Mouse (Mus musculus) heart, embryonic 15.5 days (tissue): ENCODE results near the gene Bcl2l14. TPM values are rescaled to one million over a fixed set of nuclear protein-coding genes. Genes with fewer than 3 reads are reported as not detected.

Source experiments
- ATAC-seq: fragments of 200-750 bp; cut with Nextera tagmentation; replicated peaks from 2 replicates; pipeline ENCODE4 v1.8.0; 2017; ENCODE audit warnings: low read depth, moderate TSS enrichment; ENCODE audit not compliant: insufficient number of reproducible peaks, insufficient read depth, low FRiP score
- H3K27ac ChIP-seq: fragments of 300-500 bp; sonication (generic); 2 replicates; pipeline ENCODE4 v1.5.1; 2015; ENCODE audit warnings: mild to moderate bottlenecking, inconsistent platforms
- H3K27me3 ChIP-seq: fragments of 300-500 bp; sonication (generic); 2 replicates; pipeline ENCODE4 v1.6.1; 2015; ENCODE audit warnings: inconsistent platforms
- H3K36me3 ChIP-seq: fragments of 300-500 bp; sonication (generic); 2 replicates; pipeline ENCODE4 v1.6.1; 2015; ENCODE audit warnings: mild to moderate bottlenecking, inconsistent platforms
- H3K4me1 ChIP-seq: fragments of 300-500 bp; sonication (generic); replicated peaks from 2 replicates; pipeline ENCODE4 v1.6.1; 2015; ENCODE audit warnings: inconsistent platforms
- H3K4me2 ChIP-seq: fragments of 300-500 bp; sonication (generic); 2 replicates; pipeline ENCODE4 v1.6.1; 2015; ENCODE audit warnings: inconsistent platforms, mild to moderate bottlenecking, moderate library complexity
- H3K4me3 ChIP-seq: fragments of 300-500 bp; sonication (generic); 2 replicates; pipeline ENCODE4 v1.5.1; 2015; ENCODE audit warnings: mild to moderate bottlenecking, inconsistent platforms
- H3K9ac ChIP-seq: fragments of 300-500 bp; sonication (generic); 2 replicates; pipeline ENCODE4 v1.6.1; 2015; ENCODE audit warnings: mild to moderate bottlenecking, inconsistent platforms
- H3K9me3 ChIP-seq: fragments of 300-500 bp; sonication (generic); replicated peaks from 2 replicates; pipeline ENCODE4 v1.6.1; 2016; ENCODE audit warnings: inconsistent platforms
- WGBS: fragments of 180-500 bp; shearing (Covaris S2); methylation state at CpG from one replicate; pipeline ENCODE4 v1.1.7; 2015; ENCODE audit warnings: mixed read lengths; 5-methylcytosine and 5-hydroxymethylcytosine counted together
- polyA plus RNA-seq: library from polyadenylated mRNA; unstranded; fragments of >200 nt; fragmentation: Nextera tagmentation; extraction: Ambion mirVana; gene quantifications from 2 replicates; pipeline ENCODE4 v1.2.1, GENCODE M21; 2015

Bcl2l14 gene
- polyA plus RNA-seq, 1 experiment from 2014 or later, result 0.24 TPM

DNA sequence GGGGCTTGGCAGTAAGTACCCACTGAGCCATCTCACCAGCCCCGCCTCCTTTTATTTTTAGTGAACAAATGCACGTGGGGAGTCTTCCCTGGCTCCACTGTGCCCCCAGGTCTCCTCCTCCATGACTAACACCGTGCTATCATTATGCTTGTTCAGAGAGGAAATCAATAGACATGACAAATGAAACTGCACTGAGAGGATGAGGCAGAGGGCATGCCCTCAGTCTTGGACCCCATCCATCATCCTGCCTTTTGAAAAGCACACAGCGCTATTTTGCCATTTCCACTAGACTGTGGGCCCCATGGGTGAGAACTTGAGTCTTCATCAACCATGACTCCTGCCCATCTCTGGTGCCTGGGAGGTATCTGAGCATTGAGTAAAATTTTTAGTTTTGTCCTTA lies 35.5 kb downstream of the Bcl2l14 start:
- ATAC-seq, result no peak
- WGBS, result 55% methylated on average over 4 of the region's 4 CpGs

GRCm38 (mm10) chr6:134433281-134433680 lies 37.2 kb downstream of the Bcl2l14 start:
- H3K27ac ChIP-seq, result no peak overlapping the region
- H3K27me3 ChIP-seq, result no peaks in the 10 kb centered on the region
- 90% methylated on average over 3 of the region's 3 CpGs for WGBS
- no peaks in the 10 kb centered on the region for H3K36me3 ChIP-seq
- ATAC-seq, result no peak
- H3K4me1 ChIP-seq, result no peaks in the 10 kb centered on the region
- no peak overlapping the region for H3K4me2 ChIP-seq
- H3K9me3 ChIP-seq, result no peaks in the 10 kb centered on the region
- no peak overlapping the region for H3K4me3 ChIP-seq
- H3K9ac ChIP-seq, result no peak overlapping the region

More for the DNA sequence above, 35.5 kb downstream of the Bcl2l14 start:
- Histone ChIP-seq H3K27ac (no peak overlapping the region), H3K4me3 (no peak overlapping the region), H3K4me2 (no peak overlapping the region), H3K4me1 (no peaks in the 10 kb centered on the region), H3K36me3 (no peaks in the 10 kb centered on the region), H3K9ac (no peak overlapping the region), H3K9me3 (no peaks in the 10 kb centered on the region), H3K27me3 (no peaks in the 10 kb centered on the region)

GRCm38 (mm10) chr6:134434044-134434443 lies 37.9 kb downstream of the Bcl2l14 start:
- Histone ChIP-seq H3K27ac (no peak overlapping the region), H3K4me3 (no peak overlapping the region), H3K27me3 (no peaks in the 10 kb centered on the region), H3K9me3 (no peaks in the 10 kb centered on the region), H3K36me3 (no peaks in the 10 kb centered on the region), H3K4me2 (no peak overlapping the region), H3K4me1 (0 out of 2 replicates have a peak, but pooled peaks cover under 1% of the 10 kb centered on the region), H3K9ac (no peak overlapping the region)
- ATAC-seq, result no peak
- 72% methylated on average over 6 of the region's 6 CpGs for WGBS

GRCm38 (mm10) chr6:134434866-134435390 lies 38.8 kb downstream of the Bcl2l14 start:
- WGBS, result 61% methylated on average over 9 of the region's 9 CpGs
- Histone ChIP-seq H3K27ac (no peak overlapping the region), H3K9me3 (no peaks in the 10 kb centered on the region), H3K4me3 (no peak overlapping the region), H3K9ac (no peak overlapping the region), H3K36me3 (no peaks in the 10 kb centered on the region), H3K4me1 (peaks cover 9% of the 10 kb centered on the region), H3K27me3 (no peaks in the 10 kb centered on the region), H3K4me2 (no peak overlapping the region)
- no peak for ATAC-seq

DNA sequence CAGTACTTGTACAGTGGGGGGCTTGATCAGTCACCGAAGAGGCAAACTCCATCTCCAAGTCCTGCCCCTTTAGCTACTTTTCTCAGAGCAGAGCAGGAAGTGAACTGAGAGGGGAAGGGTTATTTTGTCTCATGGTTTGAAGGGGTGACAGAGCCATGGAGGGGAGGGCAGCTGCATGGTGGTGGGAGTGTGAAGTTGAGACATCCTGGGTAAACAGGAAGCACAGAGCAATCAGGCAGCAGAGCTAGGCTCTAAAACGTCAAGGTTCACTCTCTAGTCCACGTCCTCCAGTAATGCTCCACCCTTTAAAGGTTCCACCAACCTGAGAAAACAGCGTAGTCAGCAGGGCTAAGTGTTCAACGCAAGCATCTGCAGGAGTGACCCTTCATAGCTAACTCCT lies 40.8 kb downstream of the Bcl2l14 start:
- WGBS, result 64% methylated on average over 5 of the region's 5 CpGs
- peaks cover 12% of the 10 kb centered on the region for H3K4me1 ChIP-seq
- no peak overlapping the region for H3K27ac ChIP-seq
- no peaks in the 10 kb centered on the region for H3K9me3 ChIP-seq
- no peak overlapping the region for H3K4me2 ChIP-seq
- no peak overlapping the region for H3K9ac ChIP-seq
- H3K36me3 ChIP-seq, result no peaks in the 10 kb centered on the region
- H3K27me3 ChIP-seq, result no peaks in the 10 kb centered on the region
- no peak overlapping the region for H3K4me3 ChIP-seq
- ATAC-seq, result no peak

DNA sequence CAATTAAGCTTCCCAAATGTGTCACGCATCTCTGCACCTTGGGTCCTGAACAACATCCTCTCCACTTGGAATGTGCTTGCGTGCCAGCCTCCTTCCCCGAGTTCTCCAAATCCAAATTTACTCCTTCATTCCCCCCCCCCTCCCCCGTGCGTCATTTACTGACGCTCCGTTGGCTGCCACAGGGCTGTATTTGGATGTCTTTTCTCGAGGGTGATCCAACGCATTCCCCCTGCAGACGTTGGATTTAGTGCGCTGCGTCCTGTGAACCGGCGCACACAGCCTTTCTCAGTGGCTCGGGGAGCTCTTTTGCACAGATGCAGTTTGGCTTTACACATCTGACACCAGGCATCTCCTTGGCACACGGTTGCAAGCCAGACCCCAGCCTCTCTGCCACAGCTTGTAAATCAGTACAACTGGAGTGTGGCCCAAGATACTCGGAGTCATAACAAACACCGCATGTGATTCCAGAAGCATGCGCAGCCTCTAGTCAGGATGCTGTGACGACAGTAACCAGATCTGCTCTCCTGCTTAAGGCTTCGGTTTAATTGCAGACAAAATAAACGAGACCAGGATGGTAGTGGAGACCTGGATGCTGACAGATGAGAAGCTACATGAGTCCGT lies 43.4 kb downstream of the Bcl2l14 start:
- peak overlapping the region; percentile 33 for H3K4me3 ChIP-seq
- peak; percentile 43; the same call in 1 of the 2 replicates for ATAC-seq
- no peak overlapping the region for H3K9ac ChIP-seq

DNA sequence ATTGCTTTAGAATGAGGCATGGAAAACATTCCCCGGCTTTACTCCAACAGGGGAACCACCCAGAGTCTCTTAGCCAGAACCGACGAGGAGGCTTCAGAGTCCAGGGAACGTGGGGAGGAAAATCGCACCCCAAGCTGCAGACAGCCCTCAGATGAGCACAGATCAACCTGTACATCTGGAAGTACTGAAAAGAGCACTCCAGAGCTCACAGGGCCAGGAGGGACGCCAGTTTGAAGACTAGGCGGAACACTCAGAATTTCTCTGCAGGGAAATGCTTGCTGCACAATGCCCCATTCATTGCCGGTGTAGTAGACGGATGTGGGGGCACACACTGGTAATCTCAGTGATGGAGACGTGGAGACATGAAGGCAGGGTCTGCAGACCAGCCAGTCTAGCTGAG lies 43.9 kb downstream of the Bcl2l14 start:
- H3K9ac ChIP-seq, result 0 out of 2 replicates have a peak overlapping the region, but pooled peaks have one; percentile 5
- peak overlapping the region; percentile 33 for H3K4me3 ChIP-seq
- ATAC-seq, result no peak
- 24% methylated on average over 10 of the region's 10 CpGs for WGBS
- no peaks in the 10 kb centered on the region for H3K27me3 ChIP-seq
- H3K4me2 ChIP-seq, result peak overlapping the region; percentile 65
- peak overlapping the region; percentile 45; the same call in 1 of the 2 replicates for H3K27ac ChIP-seq
- H3K9me3 ChIP-seq, result no peaks in the 10 kb centered on the region
- H3K4me1 ChIP-seq, result peaks cover 12% of the 10 kb centered on the region
- H3K36me3 ChIP-seq, result peaks cover 5% of the 10 kb centered on the region

More for the DNA sequence above, 43.4 kb downstream of the Bcl2l14 start:
- Histone ChIP-seq H3K4me2 (peak overlapping the region; percentile 65), H3K27me3 (no peaks in the 10 kb centered on the region), H3K4me1 (peaks cover 12% of the 10 kb centered on the region), H3K27ac (peak overlapping the region; percentile 45; the same call in 1 of the 2 replicates), H3K9me3 (no peaks in the 10 kb centered on the region), H3K36me3 (no peaks in the 10 kb centered on the region)
- WGBS, result 21% methylated on average over 23 of the region's 23 CpGs

DNA sequence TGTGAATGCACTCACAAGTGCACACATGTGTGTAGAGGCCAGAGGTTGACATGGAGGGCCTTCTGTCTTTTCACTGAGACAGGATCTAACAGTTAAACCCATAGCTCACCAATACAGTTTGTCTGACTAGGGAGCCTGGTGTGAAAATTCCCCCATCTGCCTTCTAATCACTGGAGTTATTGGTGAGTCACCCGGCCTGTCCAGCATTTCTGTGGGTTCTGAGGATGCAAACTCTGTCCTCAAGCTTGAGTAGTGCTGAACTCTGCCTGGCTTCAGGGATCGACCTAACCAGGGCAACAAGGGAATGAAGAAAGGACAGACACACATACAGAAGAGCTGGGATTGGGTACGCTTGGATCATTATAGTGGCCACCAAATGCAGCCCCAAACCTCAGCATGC lies 45.6 kb downstream of the Bcl2l14 start:
- 75% methylated on average over 3 of the region's 3 CpGs for WGBS
- Histone ChIP-seq H3K4me2 (no peak overlapping the region), H3K9ac (no peak overlapping the region)

GRCm38 (mm10) chr6:134442219-134442618 lies 46.1 kb downstream of the Bcl2l14 start:
- no peaks in the 10 kb centered on the region for H3K27me3 ChIP-seq
- no peaks in the 10 kb centered on the region for H3K9me3 ChIP-seq
- peaks cover 13% of the 10 kb centered on the region for H3K36me3 ChIP-seq
- H3K4me3 ChIP-seq, result no peak overlapping the region
- WGBS, result 46% methylated on average over 5 of the region's 5 CpGs
- H3K4me1 ChIP-seq, result peaks cover 12% of the 10 kb centered on the region
- H3K9ac ChIP-seq, result no peak overlapping the region
- no peak overlapping the region for H3K4me2 ChIP-seq
- no peak for ATAC-seq
- no peak overlapping the region for H3K27ac ChIP-seq

More for the DNA sequence above, 45.6 kb downstream of the Bcl2l14 start:
- no peak overlapping the region for H3K27ac ChIP-seq
- no peak overlapping the region for H3K4me3 ChIP-seq
- no peaks in the 10 kb centered on the region for H3K27me3 ChIP-seq
- no peak for ATAC-seq
- peaks cover 13% of the 10 kb centered on the region for H3K36me3 ChIP-seq
- H3K4me1 ChIP-seq, result peaks cover 12% of the 10 kb centered on the region
- H3K9me3 ChIP-seq, result no peaks in the 10 kb centered on the region

GRCm38 (mm10) chr6:134443198-134443904 lies 47.2 kb downstream of the Bcl2l14 start:
- Histone ChIP-seq H3K36me3 (peaks cover 13% of the 10 kb centered on the region), H3K9ac (no peak overlapping the region), H3K27me3 (no peaks in the 10 kb centered on the region), H3K4me2 (no peak overlapping the region), H3K9me3 (no peaks in the 10 kb centered on the region), H3K4me3 (no peak overlapping the region), H3K27ac (no peak overlapping the region), H3K4me1 (peaks cover 12% of the 10 kb centered on the region)
- 59% methylated on average over 9 of the region's 9 CpGs for WGBS
- no peak for ATAC-seq

DNA sequence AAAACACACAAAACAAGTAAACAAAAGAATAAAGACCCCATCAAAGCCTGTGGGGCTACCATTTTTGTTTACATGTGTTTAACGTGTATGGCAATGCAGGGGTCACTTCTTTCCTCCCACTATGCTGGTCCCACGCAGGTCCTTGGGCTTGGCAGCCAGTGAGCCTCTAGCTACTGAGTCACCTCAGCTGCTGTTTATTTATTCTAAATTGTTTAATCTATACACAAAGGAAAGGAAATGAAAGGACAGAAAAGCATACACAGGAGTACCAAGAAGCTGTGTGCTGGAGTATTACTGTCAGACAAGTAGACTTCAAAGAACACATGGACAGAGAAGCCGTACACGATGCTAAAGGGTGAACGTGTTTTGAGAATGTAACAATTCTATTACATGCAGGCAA lies 47.8 kb downstream of the Bcl2l14 start:
- H3K4me1 ChIP-seq, result peaks cover 12% of the 10 kb centered on the region
- H3K9me3 ChIP-seq, result no peaks in the 10 kb centered on the region
- H3K36me3 ChIP-seq, result peaks cover 13% of the 10 kb centered on the region
- no peak overlapping the region for H3K4me2 ChIP-seq
- WGBS, result 74% methylated on average over 5 of the region's 5 CpGs
- no peak for ATAC-seq
- no peak overlapping the region for H3K4me3 ChIP-seq
- no peaks in the 10 kb centered on the region for H3K27me3 ChIP-seq
- H3K9ac ChIP-seq, result no peak overlapping the region
- H3K27ac ChIP-seq, result no peak overlapping the region
